Mouse (Mus musculus) thymus, adult 18-20 months (tissue): Measurements from ENCODE around the gene Mn1.

Source experiments
- DNase-seq, 2 experiments: peaks; one replicate each; pipeline ENCODE4 v3.0.0; 2022; ENCODE audit warnings: mixed read lengths in 2 of 2

Mn1 gene

GRCm38 (mm10) chr5:111432842-111433241 lies 15.7 kb downstream of the Mn1 start:
- DNase-seq, result no peak

- no peak for DNase-seq
Observed at GRCm38 (mm10) chr5:111434342-111434842, 17.2 kb downstream of the Mn1 start.

- DNase-seq, result no peak
Observed at GRCm38 (mm10) chr5:111436260-111436659, 19.1 kb downstream of the Mn1 start.

- DNase-seq, result no peak
Observed at GRCm38 (mm10) chr5:111437205-111437604, 20.0 kb downstream of the Mn1 start.

- DNase-seq, result no peak
Observed at GRCm38 (mm10) chr5:111438336-111438735, 21.2 kb downstream of the Mn1 start.

GRCm38 (mm10) chr5:111438821-111439220 lies 21.7 kb downstream of the Mn1 start:
- DNase-seq, result no peak

GRCm38 (mm10) chr5:111440264-111440663 lies 23.1 kb downstream of the Mn1 start:
- no peak for DNase-seq

- DNase-seq, result no peak
Observed at GRCm38 (mm10) chr5:111442151-111442871, 25.1 kb downstream of the Mn1 start.

- DNase-seq, result no peak
Observed at GRCm38 (mm10) chr5:111443636-111444035, 26.5 kb downstream of the Mn1 start.

- no peak for DNase-seq
Observed at GRCm38 (mm10) chr5:111444361-111444760, 27.2 kb downstream of the Mn1 start.

GRCm38 (mm10) chr5:111446652-111447051 lies 29.5 kb downstream of the Mn1 start:
- DNase-seq, result no peak

- DNase-seq, result no peak
Observed at GRCm38 (mm10) chr5:111449700-111450099, 32.5 kb downstream of the Mn1 start.

- DNase-seq, result peak in 1 of 2 experiments; percentile 41
Observed at GRCm38 (mm10) chr5:111454240-111454639, 37.1 kb downstream of the Mn1 start.

- DNase-seq, result peak; percentile 47 to 79
Observed at GRCm38 (mm10) chr5:111454876-111455275, 37.7 kb downstream of the Mn1 start.

GRCm38 (mm10) chr5:111458675-111459074 lies 41.5 kb downstream of the Mn1 start:
- DNase-seq, result no peak

- DNase-seq, result no peak
Observed at GRCm38 (mm10) chr5:111465811-111466299, 48.7 kb downstream of the Mn1 start.

- DNase-seq, result no peak
Observed at GRCm38 (mm10) chr5:111466429-111466828, 49.3 kb downstream of the Mn1 start.

- DNase-seq, result no peak
Observed at GRCm38 (mm10) chr5:111467699-111468098, 50.5 kb downstream of the Mn1 start.

- no peak for DNase-seq
Observed at GRCm38 (mm10) chr5:111469195-111469882, 52.2 kb downstream of the Mn1 start.

GRCm38 (mm10) chr5:111470875-111471274 lies 53.7 kb downstream of the Mn1 start:
- DNase-seq, result no peak

- no peak for DNase-seq
Observed at GRCm38 (mm10) chr5:111473425-111473824, 56.3 kb downstream of the Mn1 start.

GRCm38 (mm10) chr5:111475721-111476120 lies 58.6 kb downstream of the Mn1 start:
- DNase-seq, result no peak

GRCm38 (mm10) chr5:111476141-111476540 lies 59.0 kb downstream of the Mn1 start:
- no peak for DNase-seq

GRCm38 (mm10) chr5:111485907-111486306 lies 68.7 kb downstream of the Mn1 start:
- DNase-seq, result no peak
